Mouse (Mus musculus): ENCODE measurements around the gene Ero1l. TPM values are rescaled to one million over a fixed set of nuclear protein-coding genes. Genes with fewer than 3 reads are reported as not detected.
A peak's percentile ranks its signal among the peaks of the same experiment; 100 is the strongest.

Ero1l gene
- polyA plus RNA-seq, 1 experiment: 3.5 TPM

DNA sequence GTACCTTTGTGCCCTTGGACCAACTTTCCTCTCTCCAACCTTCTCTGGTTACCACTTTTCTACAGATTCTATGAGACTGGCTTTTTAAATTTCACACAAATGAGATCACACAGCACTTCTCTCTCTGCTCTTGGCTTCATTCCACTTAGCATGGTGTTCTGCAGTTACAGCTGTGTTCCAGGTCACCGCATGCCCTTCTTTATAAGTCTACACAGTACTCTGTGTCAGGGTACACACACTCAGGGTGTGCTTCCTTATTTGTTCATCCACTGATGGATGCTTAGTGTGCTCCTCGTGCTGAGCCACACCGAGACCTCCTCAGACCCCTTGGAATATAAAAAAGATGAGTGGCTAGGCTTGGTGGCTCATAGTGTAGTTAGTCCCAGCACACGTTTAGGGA lies 1.5 kb upstream of the Ero1l start:
- H3K27ac ChIP-seq (ENCODE audit: insufficient read depth, low read length): no peak overlapping the region
- H3K4me3 ChIP-seq (ENCODE audit: extremely low read depth, insufficient read depth, insufficient read length): no peak overlapping the region
- TF ChIP-seq CTCF (IDR thresholded peaks at IDR 0.05; ENCODE audit: extremely low read depth, insufficient read depth, insufficient read length, insufficient replicate concordance) (no peak), POLR2A (IDR thresholded peaks at IDR 0.05; ENCODE audit: low read depth, low read length) (no peak)
- no peaks in the 10 kb centered on the region; the same call in 1 of the 2 replicates for H3K4me1 ChIP-seq (ENCODE audit: control insufficient read depth, insufficient read depth, insufficient read length)
- 89% methylated on average over 4 of the region's 4 CpGs for WGBS
- no peaks in the 10 kb centered on the region for H3K36me3 ChIP-seq (ENCODE audit: control insufficient read depth, insufficient read depth, low read length)
- no peak for DNase-seq (ENCODE audit: low read depth in 1 of 2, low spot score in 2 of 2)
- no peaks in the 10 kb centered on the region for H3K27me3 ChIP-seq (ENCODE audit: control insufficient read depth, insufficient read depth, low read length)

DNA sequence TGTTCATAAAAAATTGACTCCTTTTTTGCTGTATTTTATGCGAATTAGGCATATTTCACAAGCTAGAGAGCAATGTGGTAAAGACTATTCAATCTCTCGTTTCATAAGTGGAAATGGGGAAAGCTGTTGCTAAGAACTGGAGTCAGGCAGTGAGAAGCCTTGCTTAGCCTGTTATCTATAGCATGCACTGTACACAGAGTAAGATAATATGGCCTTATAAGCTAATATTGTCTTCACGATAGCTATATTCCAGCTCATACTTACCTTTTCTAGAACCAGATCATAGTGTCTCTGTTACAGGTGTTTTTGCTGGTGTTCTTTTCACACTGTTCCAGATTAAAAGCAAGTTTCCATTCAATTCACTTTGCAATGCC lies 653 bp upstream of the Ero1l start:
- no peak for DNase-seq (ENCODE audit: low read depth in 1 of 2, low spot score in 2 of 2)
- Histone ChIP-seq H3K4me3 (ENCODE audit: extremely low read depth, insufficient read depth, insufficient read length) (no peak overlapping the region), H3K4me1 (ENCODE audit: control insufficient read depth, insufficient read depth, insufficient read length) (no peaks in the 10 kb centered on the region; the same call in 1 of the 2 replicates)

DNA sequence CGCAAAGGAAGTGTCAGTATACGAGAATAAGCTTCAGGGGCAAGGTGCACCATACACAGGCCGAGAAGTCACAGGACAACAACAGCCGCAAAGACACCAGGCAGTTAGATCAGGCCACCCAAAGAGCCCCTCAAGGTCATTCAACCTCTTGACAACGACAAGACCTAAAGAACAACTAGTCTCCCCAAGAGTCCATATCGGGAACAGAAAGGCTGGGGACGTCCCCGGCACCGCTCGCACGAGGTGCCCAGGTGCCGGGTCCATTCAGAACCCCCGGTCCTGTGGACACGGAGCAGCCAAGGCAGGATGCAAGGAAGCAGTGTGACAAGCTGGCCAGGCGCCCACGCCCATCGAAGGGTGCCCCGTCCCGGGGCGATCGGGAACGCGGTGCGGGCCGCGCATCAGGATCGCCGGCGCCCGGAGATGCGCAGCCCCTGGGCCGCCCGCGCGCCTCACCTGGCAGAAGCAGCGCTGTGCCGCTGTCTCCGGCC lies 605 bp downstream of the Ero1l start:
- 1% methylated on average over 32 of the region's 38 CpGs for WGBS
- Histone ChIP-seq H3K27ac (ENCODE audit: insufficient read depth, low read length) (peak overlapping the region; percentile 72), H3K27me3 (ENCODE audit: control insufficient read depth, insufficient read depth, low read length) (no peaks in the 10 kb centered on the region), H3K36me3 (ENCODE audit: control insufficient read depth, insufficient read depth, low read length) (no peaks in the 10 kb centered on the region), H3K4me1 (ENCODE audit: control insufficient read depth, insufficient read depth, insufficient read length) (no peaks in the 10 kb centered on the region; the same call in 1 of the 2 replicates), H3K4me3 (ENCODE audit: extremely low read depth, insufficient read depth, insufficient read length) (peak overlapping the region; percentile 86)
- DNase-seq (ENCODE audit: low read depth in 1 of 2, low spot score in 2 of 2): no peak
- TF ChIP-seq CTCF (IDR thresholded peaks at IDR 0.05; ENCODE audit: extremely low read depth, insufficient read depth, insufficient read length, insufficient replicate concordance) (no peak), POLR2A (IDR thresholded peaks at IDR 0.05; ENCODE audit: low read depth, low read length) (no peak)

More for the DNA sequence above, 653 bp upstream of the Ero1l start:
- Histone ChIP-seq H3K36me3 (ENCODE audit: control insufficient read depth, insufficient read depth, low read length) (no peaks in the 10 kb centered on the region), H3K27me3 (ENCODE audit: control insufficient read depth, insufficient read depth, low read length) (no peaks in the 10 kb centered on the region), H3K27ac (ENCODE audit: insufficient read depth, low read length) (no peak overlapping the region)
- TF ChIP-seq CTCF (IDR thresholded peaks at IDR 0.05; ENCODE audit: extremely low read depth, insufficient read depth, insufficient read length, insufficient replicate concordance) (no peak), POLR2A (IDR thresholded peaks at IDR 0.05; ENCODE audit: low read depth, low read length) (no peak)
- 54% methylated on average over 3 of the region's 3 CpGs for WGBS

DNA sequence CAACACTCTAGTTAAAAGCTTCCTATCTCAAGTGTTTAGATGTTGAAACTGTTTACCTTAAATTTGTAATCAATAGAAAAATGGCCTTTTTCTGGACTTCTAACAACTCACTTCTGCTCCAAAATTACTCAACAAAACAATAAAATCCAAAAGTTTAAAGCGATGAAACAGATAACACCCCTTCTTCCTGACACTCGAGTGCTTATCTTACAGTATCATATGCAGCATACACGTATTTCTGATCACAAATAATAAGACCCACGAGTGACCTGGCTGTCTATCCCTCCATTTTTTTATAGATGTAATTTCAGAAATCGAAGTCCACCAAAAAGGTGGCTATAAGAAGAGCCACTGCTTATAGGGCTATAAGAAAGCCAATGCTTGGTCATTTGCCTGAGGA lies 1.6 kb downstream of the Ero1l start:
- WGBS: 68% methylated on average over 5 of the region's 5 CpGs
- Histone ChIP-seq H3K27ac (ENCODE audit: insufficient read depth, low read length) (no peak overlapping the region), H3K4me1 (ENCODE audit: control insufficient read depth, insufficient read depth, insufficient read length) (no peaks in the 10 kb centered on the region; the same call in 1 of the 2 replicates), H3K27me3 (ENCODE audit: control insufficient read depth, insufficient read depth, low read length) (no peaks in the 10 kb centered on the region), H3K4me3 (ENCODE audit: extremely low read depth, insufficient read depth, insufficient read length) (no peak overlapping the region), H3K36me3 (ENCODE audit: control insufficient read depth, insufficient read depth, low read length) (no peaks in the 10 kb centered on the region)
- DNase-seq (ENCODE audit: low read depth in 1 of 2, low spot score in 2 of 2): no peak
- TF ChIP-seq POLR2A (IDR thresholded peaks at IDR 0.05; ENCODE audit: low read depth, low read length) (no peak), CTCF (IDR thresholded peaks at IDR 0.05; ENCODE audit: extremely low read depth, insufficient read depth, insufficient read length, insufficient replicate concordance) (no peak)

DNA sequence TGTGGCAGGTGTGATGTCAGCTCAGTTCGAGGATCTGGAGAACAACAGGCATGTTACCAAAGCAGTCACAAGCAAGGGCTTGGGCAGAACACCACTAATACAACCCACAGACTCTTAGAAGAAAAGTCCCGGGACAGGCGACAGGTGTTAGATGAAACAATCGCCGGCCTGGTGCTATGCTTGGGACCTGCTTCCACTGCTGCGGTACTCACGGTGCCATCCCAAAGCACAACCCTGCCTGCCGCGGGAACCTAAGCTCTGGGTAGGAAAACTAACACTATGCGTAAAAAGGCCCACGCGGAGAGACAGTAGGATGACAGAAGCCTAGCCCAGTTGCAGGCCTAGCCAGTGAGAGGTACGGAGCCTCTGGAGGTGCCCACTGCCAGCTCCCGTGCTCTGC lies 8.5 kb downstream of the Ero1l start:
- Histone ChIP-seq H3K27me3 (ENCODE audit: control insufficient read depth, insufficient read depth, low read length) (no peaks in the 10 kb centered on the region), H3K27ac (ENCODE audit: insufficient read depth, low read length) (no peak overlapping the region), H3K4me1 (ENCODE audit: control insufficient read depth, insufficient read depth, insufficient read length) (no peaks in the 10 kb centered on the region; the same call in 1 of the 2 replicates), H3K4me3 (ENCODE audit: extremely low read depth, insufficient read depth, insufficient read length) (no peak overlapping the region), H3K36me3 (ENCODE audit: control insufficient read depth, insufficient read depth, low read length) (0 out of 2 replicates have a peak, but pooled peaks cover 2% of the 10 kb centered on the region)
- DNase-seq (ENCODE audit: low read depth in 1 of 2, low spot score in 2 of 2): no peak
- TF ChIP-seq POLR2A (IDR thresholded peaks at IDR 0.05; ENCODE audit: low read depth, low read length) (no peak), CTCF (IDR thresholded peaks at IDR 0.05; ENCODE audit: extremely low read depth, insufficient read depth, insufficient read length, insufficient replicate concordance) (no peak)
- WGBS: 96% methylated on average over 14 of the region's 14 CpGs

DNA sequence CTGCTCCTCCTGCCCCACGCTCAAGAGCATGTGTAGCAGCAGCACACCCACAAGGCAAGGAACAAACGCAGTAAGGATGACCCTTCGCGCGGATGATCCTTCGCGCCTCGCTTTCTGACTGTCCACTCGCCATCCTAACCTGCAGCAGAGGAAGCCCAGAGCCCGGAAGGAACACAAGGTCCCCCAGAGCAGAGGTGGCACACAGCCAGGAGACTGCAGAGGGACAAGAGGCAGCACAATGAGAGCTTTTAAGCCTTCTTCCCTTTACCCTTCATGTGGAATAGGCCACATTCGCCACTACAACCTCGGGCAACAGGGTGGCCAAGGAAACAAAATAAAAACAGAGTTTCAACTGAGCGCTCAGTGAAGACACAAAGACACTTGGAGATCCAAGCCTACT lies 8.9 kb downstream of the Ero1l start:
- Histone ChIP-seq H3K27me3 (ENCODE audit: control insufficient read depth, insufficient read depth, low read length) (no peaks in the 10 kb centered on the region), H3K4me3 (ENCODE audit: extremely low read depth, insufficient read depth, insufficient read length) (no peak overlapping the region), H3K4me1 (ENCODE audit: control insufficient read depth, insufficient read depth, insufficient read length) (no peaks in the 10 kb centered on the region; the same call in 1 of the 2 replicates), H3K36me3 (ENCODE audit: control insufficient read depth, insufficient read depth, low read length) (0 out of 2 replicates have a peak, but pooled peaks cover 4% of the 10 kb centered on the region), H3K27ac (ENCODE audit: insufficient read depth, low read length) (no peak overlapping the region)
- no peak for DNase-seq (ENCODE audit: low read depth in 1 of 2, low spot score in 2 of 2)
- TF ChIP-seq POLR2A (IDR thresholded peaks at IDR 0.05; ENCODE audit: low read depth, low read length): no peak
- TF ChIP-seq CTCF (IDR thresholded peaks at IDR 0.05; ENCODE audit: extremely low read depth, insufficient read depth, insufficient read length, insufficient replicate concordance): no peak
- WGBS: 92% methylated on average over 13 of the region's 13 CpGs

DNA sequence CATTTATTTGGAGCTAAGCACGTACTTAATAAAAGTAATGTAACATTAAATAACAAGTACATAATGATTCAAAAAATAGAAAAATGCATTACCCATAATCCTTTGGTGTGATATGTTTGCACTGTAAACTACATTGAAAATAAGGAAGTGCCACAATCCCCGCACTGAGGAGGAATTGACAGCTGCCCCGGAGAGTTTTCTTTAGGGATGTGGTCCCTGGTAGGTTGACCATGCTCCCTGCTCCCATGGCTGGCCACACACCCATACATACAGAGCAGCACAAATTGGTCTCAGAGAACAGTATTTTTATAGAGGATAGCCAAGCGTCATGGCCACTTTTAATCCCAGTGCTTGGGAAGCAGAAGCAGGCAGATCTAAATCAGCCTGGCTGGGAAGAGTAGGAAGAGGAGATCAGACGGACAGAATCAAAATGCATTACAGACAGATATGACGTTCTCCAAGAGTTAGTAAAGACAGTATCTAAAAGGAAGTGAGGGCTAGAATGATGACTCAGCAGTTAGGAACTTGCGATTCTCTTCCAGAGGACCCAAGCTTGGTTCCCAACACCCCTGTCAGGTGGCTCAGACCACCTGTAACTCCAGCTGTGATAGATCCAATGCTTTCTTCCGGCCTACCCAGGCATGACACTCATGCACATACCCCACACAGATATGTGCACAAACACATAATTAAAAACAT lies 10.8 kb downstream of the Ero1l start:
- peaks cover 7% of the 10 kb centered on the region; the same call in 1 of the 2 replicates for H3K36me3 ChIP-seq (ENCODE audit: control insufficient read depth, insufficient read depth, low read length)
- no peak for DNase-seq (ENCODE audit: low read depth in 1 of 2, low spot score in 2 of 2)
- H3K4me1 ChIP-seq (ENCODE audit: control insufficient read depth, insufficient read depth, insufficient read length): no peaks in the 10 kb centered on the region; the same call in 1 of the 2 replicates
- no peak overlapping the region for H3K4me3 ChIP-seq (ENCODE audit: extremely low read depth, insufficient read depth, insufficient read length)
- TF ChIP-seq POLR2A (IDR thresholded peaks at IDR 0.05; ENCODE audit: low read depth, low read length): no peak
- TF ChIP-seq CTCF (IDR thresholded peaks at IDR 0.05; ENCODE audit: extremely low read depth, insufficient read depth, insufficient read length, insufficient replicate concordance): no peak
- 66% methylated on average over 8 of the region's 8 CpGs for WGBS
- no peak overlapping the region for H3K27ac ChIP-seq (ENCODE audit: insufficient read depth, low read length)
- no peaks in the 10 kb centered on the region for H3K27me3 ChIP-seq (ENCODE audit: control insufficient read depth, insufficient read depth, low read length)
